Mouse (Mus musculus): ENCODE measurements at regions not wholly inside any gene's neighbourhood (a gene's known extent, or its start where the extent isn't known, plus 50 kb on each side); places are given as distances from the start of the nearest gene placed in this dataset.

GRCm38 (mm10) chr3:149190856-149191576, 200.7 kb upstream of the Adgrl2 start:
- H3K27ac ChIP-seq (replicated peaks) = no peak overlapping the region
- H3K9me3 ChIP-seq (replicated peaks) = no peaks in the 10 kb centered on the region
- no peaks in the 10 kb centered on the region for H3K36me3 ChIP-seq
- H3K4me3 ChIP-seq = no peak overlapping the region
- no peaks in the 10 kb centered on the region for H3K27me3 ChIP-seq (ENCODE audit: low read depth, poor library complexity, severe bottlenecking)
- H3K4me1 ChIP-seq = peaks cover 12% of the 10 kb centered on the region
- WGBS = 74% methylated on average over 19 of the region's 19 CpGs
- DNase-seq (ENCODE audit: low spot score) = no peak

GRCm38 (mm10) chr3:149184136-149184551, 193.8 kb upstream of the Adgrl2 start:
- H3K27me3 ChIP-seq (ENCODE audit: low read depth, poor library complexity, severe bottlenecking) = peaks cover 9% of the 10 kb centered on the region; the same call in 1 of the 2 replicates
- 33% methylated on average over 12 of the region's 12 CpGs for WGBS
- peak overlapping the region; percentile 50 for H3K27ac ChIP-seq (replicated peaks)
- DNase-seq (ENCODE audit: low spot score) = peak; percentile 39
- no peaks in the 10 kb centered on the region for H3K36me3 ChIP-seq
- H3K9me3 ChIP-seq (replicated peaks) = no peaks in the 10 kb centered on the region
- peaks cover 21% of the 10 kb centered on the region for H3K4me1 ChIP-seq
- H3K4me3 ChIP-seq = peak overlapping the region; percentile 9; the same call in 1 of the 2 replicates

DNA sequence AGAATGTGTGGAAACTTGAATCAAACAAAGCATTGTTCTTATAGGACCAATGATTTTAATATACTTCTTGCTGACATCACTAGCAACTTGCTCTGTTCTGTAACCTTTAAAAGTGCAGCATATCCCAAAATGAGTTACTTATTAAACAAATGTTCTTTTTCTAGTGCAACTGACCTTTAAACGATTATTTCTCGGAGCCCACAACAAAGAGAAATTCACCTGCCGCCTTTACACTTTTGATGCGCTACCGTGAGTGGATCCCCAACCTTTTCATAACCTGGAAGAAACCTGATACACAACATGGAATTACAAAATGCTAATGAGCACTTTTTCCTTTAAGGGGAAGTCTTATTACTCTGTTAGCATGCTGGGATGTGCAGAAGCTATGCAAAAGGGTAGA, 191.7 kb upstream of the Adgrl2 start:
- whole genome bisulfite sequencing = 97% methylated on average over 5 of the region's 5 CpGs
- DNase-seq (ENCODE audit: low spot score) = no peak
- Histone ChIP-seq H3K9me3 (replicated peaks) (no peaks in the 10 kb centered on the region), H3K36me3 (no peaks in the 10 kb centered on the region), H3K27me3 (ENCODE audit: low read depth, poor library complexity, severe bottlenecking) (peaks cover 11% of the 10 kb centered on the region; the same call in 1 of the 2 replicates), H3K4me1 (peaks cover 21% of the 10 kb centered on the region), H3K27ac (replicated peaks) (no peak overlapping the region), H3K4me3 (no peak overlapping the region)

GRCm38 (mm10) chr3:149180129-149180528, 189.8 kb upstream of the Adgrl2 start:
- H3K4me1 ChIP-seq = peaks cover 25% of the 10 kb centered on the region
- 25% methylated on average over 8 of the region's 8 CpGs for WGBS
- H3K9me3 ChIP-seq (replicated peaks) = no peaks in the 10 kb centered on the region
- H3K4me3 ChIP-seq = no peak overlapping the region
- no peaks in the 10 kb centered on the region for H3K36me3 ChIP-seq
- no peak for DNase-seq (ENCODE audit: low spot score)
- H3K27me3 ChIP-seq (ENCODE audit: low read depth, poor library complexity, severe bottlenecking) = peaks cover 28% of the 10 kb centered on the region; the same call in 1 of the 2 replicates
- H3K27ac ChIP-seq (replicated peaks) = no peak overlapping the region

- H3K27me3 ChIP-seq (ENCODE audit: low read depth, poor library complexity, severe bottlenecking) = peaks cover 33% of the 10 kb centered on the region; the same call in 1 of the 2 replicates
- no peaks in the 10 kb centered on the region for H3K36me3 ChIP-seq
- peaks cover 30% of the 10 kb centered on the region for H3K4me1 ChIP-seq
- WGBS = 81% methylated on average over 11 of the region's 11 CpGs
- no peak for DNase-seq (ENCODE audit: low spot score)
- H3K9me3 ChIP-seq (replicated peaks) = no peaks in the 10 kb centered on the region
- no peak overlapping the region for H3K4me3 ChIP-seq
- no peak overlapping the region for H3K27ac ChIP-seq (replicated peaks)
Measured at GRCm38 (mm10) chr3:149179486-149180116, 189.2 kb upstream of the Adgrl2 start.

- no peaks in the 10 kb centered on the region for H3K36me3 ChIP-seq
- peaks cover 25% of the 10 kb centered on the region for H3K4me1 ChIP-seq
- H3K27me3 ChIP-seq (ENCODE audit: low read depth, poor library complexity, severe bottlenecking) = peaks cover 33% of the 10 kb centered on the region; the same call in 1 of the 2 replicates
- H3K9me3 ChIP-seq (replicated peaks) = no peaks in the 10 kb centered on the region
- 92% methylated on average over 3 of the region's 3 CpGs for WGBS
- H3K27ac ChIP-seq (replicated peaks) = no peak overlapping the region
- H3K4me3 ChIP-seq = no peak overlapping the region
- no peak for DNase-seq (ENCODE audit: low spot score)
Measured at GRCm38 (mm10) chr3:149178891-149179290, 188.5 kb upstream of the Adgrl2 start.

GRCm38 (mm10) chr3:149174689-149175390, 184.5 kb upstream of the Adgrl2 start:
- Histone ChIP-seq H3K4me1 (peaks cover 14% of the 10 kb centered on the region), H3K9me3 (replicated peaks) (no peaks in the 10 kb centered on the region), H3K27me3 (ENCODE audit: low read depth, poor library complexity, severe bottlenecking) (peaks cover 38% of the 10 kb centered on the region), H3K4me3 (no peak overlapping the region), H3K36me3 (no peaks in the 10 kb centered on the region), H3K27ac (replicated peaks) (no peak overlapping the region)
- no peak for DNase-seq (ENCODE audit: low spot score)
- WGBS = 73% methylated on average over 11 of the region's 11 CpGs

- H3K36me3 ChIP-seq = no peaks in the 10 kb centered on the region
- no peak overlapping the region for H3K27ac ChIP-seq (replicated peaks)
- peaks cover 46% of the 10 kb centered on the region for H3K27me3 ChIP-seq (ENCODE audit: low read depth, poor library complexity, severe bottlenecking)
- no peak for DNase-seq (ENCODE audit: low spot score)
- no peaks in the 10 kb centered on the region for H3K9me3 ChIP-seq (replicated peaks)
- peaks cover 24% of the 10 kb centered on the region for H3K4me1 ChIP-seq
- H3K4me3 ChIP-seq = no peak overlapping the region
- WGBS = 52% methylated on average over 10 of the region's 10 CpGs
Measured at GRCm38 (mm10) chr3:149173537-149173936, 183.2 kb upstream of the Adgrl2 start.

- no peak overlapping the region for H3K27ac ChIP-seq (replicated peaks)
- WGBS = 88% methylated on average over 4 of the region's 4 CpGs
- H3K4me1 ChIP-seq = peaks cover 40% of the 10 kb centered on the region
- no peaks in the 10 kb centered on the region for H3K36me3 ChIP-seq
- DNase-seq (ENCODE audit: low spot score) = no peak
- H3K9me3 ChIP-seq (replicated peaks) = no peaks in the 10 kb centered on the region
- H3K4me3 ChIP-seq = no peak overlapping the region
- H3K27me3 ChIP-seq (ENCODE audit: low read depth, poor library complexity, severe bottlenecking) = peaks cover 48% of the 10 kb centered on the region
Measured at GRCm38 (mm10) chr3:149171766-149172165, 181.4 kb upstream of the Adgrl2 start.

DNA sequence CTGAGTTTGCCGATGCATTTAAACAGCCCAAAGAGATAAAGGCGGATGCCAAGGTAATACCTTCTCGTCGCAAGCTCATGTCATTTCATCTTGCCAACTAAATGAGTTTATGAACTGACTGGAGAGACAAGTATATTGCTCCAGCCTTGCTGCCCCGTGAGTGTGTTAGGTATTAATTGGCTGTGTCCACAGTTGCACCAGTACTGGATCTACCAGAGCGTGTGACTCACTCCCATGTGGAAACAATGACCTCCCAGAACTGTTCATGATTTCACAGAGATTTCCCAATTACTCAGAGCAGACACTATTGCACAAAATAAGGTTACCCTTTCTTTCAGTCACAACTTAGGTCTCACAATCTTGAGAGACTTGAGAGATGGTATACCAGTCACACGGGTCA, 179.8 kb upstream of the Adgrl2 start:
- WGBS = 89% methylated on average over 7 of the region's 7 CpGs
- Histone ChIP-seq H3K4me1 (peaks cover 39% of the 10 kb centered on the region), H3K4me3 (no peak overlapping the region), H3K27ac (replicated peaks) (no peak overlapping the region), H3K36me3 (no peaks in the 10 kb centered on the region), H3K27me3 (ENCODE audit: low read depth, poor library complexity, severe bottlenecking) (peaks cover 44% of the 10 kb centered on the region), H3K9me3 (replicated peaks) (no peaks in the 10 kb centered on the region)
- DNase-seq (ENCODE audit: low spot score) = no peak

- H3K4me1 ChIP-seq = peaks cover 37% of the 10 kb centered on the region
- H3K9me3 ChIP-seq (replicated peaks) = no peaks in the 10 kb centered on the region
- no peak overlapping the region for H3K4me3 ChIP-seq
- H3K27ac ChIP-seq (replicated peaks) = no peak overlapping the region
- no peak for DNase-seq (ENCODE audit: low spot score)
- no peaks in the 10 kb centered on the region for H3K36me3 ChIP-seq
- peaks cover 39% of the 10 kb centered on the region for H3K27me3 ChIP-seq (ENCODE audit: low read depth, poor library complexity, severe bottlenecking)
- 67% methylated on average over 12 of the region's 12 CpGs for WGBS
Measured at GRCm38 (mm10) chr3:149169442-149169841, 179.1 kb upstream of the Adgrl2 start.

DNA sequence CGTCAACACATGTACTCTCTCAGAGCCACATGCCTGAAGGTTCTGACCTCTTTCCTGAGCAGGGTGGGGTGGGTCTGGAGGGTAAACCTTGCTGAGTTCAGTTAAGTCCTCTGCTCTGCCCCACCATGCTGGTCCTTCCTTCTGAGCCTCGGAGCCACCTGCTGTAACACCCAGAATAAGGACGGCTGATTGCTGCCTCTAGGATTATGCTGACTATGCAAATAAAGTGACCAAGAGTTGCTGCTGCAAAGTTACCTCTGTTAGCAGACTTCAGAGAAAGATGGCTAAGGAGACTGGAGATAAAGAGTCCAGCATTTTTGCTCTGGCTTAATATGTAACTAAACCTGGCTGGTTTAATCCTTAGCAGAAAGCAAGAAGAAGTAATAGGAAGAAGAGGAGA, 177.6 kb upstream of the Adgrl2 start:
- no peaks in the 10 kb centered on the region for H3K9me3 ChIP-seq (replicated peaks)
- peaks cover 43% of the 10 kb centered on the region for H3K27me3 ChIP-seq (ENCODE audit: low read depth, poor library complexity, severe bottlenecking)
- WGBS = 66% methylated on average over 3 of the region's 3 CpGs
- no peak for DNase-seq (ENCODE audit: low spot score)
- peaks cover 36% of the 10 kb centered on the region for H3K4me1 ChIP-seq
- no peak overlapping the region for H3K4me3 ChIP-seq
- H3K36me3 ChIP-seq = no peaks in the 10 kb centered on the region
- H3K27ac ChIP-seq (replicated peaks) = no peak overlapping the region

DNA sequence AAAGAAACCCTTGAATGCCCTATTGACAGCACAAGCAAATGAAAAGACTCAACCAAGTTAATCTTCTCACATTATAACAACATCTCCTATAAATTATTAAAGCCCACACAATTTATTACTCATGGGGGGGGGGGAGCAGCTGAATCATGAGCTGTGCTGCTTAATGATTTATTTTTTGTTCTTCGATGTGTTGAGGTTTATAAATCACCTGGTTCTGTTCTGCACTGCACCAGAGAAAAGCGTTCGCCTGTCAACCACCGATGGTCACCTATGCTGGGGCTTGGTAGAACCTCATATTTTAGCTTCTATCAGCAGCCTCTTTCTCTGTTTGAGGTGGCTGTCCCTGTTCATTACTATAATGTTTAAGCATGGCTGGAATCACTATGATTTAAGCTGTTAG, 174.4 kb upstream of the Adgrl2 start:
- Histone ChIP-seq H3K9me3 (replicated peaks) (no peaks in the 10 kb centered on the region), H3K27ac (replicated peaks) (no peak overlapping the region), H3K36me3 (no peaks in the 10 kb centered on the region), H3K4me3 (no peak overlapping the region), H3K27me3 (ENCODE audit: low read depth, poor library complexity, severe bottlenecking) (peaks cover 34% of the 10 kb centered on the region), H3K4me1 (peaks cover 36% of the 10 kb centered on the region)
- WGBS = 97% methylated on average over 4 of the region's 4 CpGs
- no peak for DNase-seq (ENCODE audit: low spot score)
